Mouse (Mus musculus): Measurements from ENCODE around the gene Pramel4.
"Not testable (repeated sequence)": the region's sequence is repeated elsewhere in the genome, so short reads cannot be mapped to it uniquely, and the experiment has no call there.

Gene Pramel4

GRCm38 (mm10) chr4:144058826-144059225 lies at the start of gene Pramel4:
Gene Pramel4 (plus strand): TSS chr4:144059126.
- not testable (repeated sequence) for DNase-seq (ENCODE audit: low spot score in 2 of 2)

- DNase-seq (ENCODE audit: low spot score in 2 of 2), result not testable (repeated sequence)
Measured at GRCm38 (mm10) chr4:144106174-144106573, 47.2 kb downstream of the Pramel4 start, which contains the start of gene Gm13102. Gene Gm13102 (plus strand): TSS chr4:144106474.
